Mouse (Mus musculus) gastrocnemius, postnatal 4 days (tissue): ENCODE data around the gene Oxgr1. TPM values are rescaled to one million over a fixed set of nuclear protein-coding genes. Genes with fewer than 3 reads are reported as not detected.
A peak's percentile ranks its signal among the peaks of the same experiment; 100 is the strongest.
"Not testable (repeated sequence)": the region's sequence is repeated elsewhere in the genome, so short reads cannot be mapped to it uniquely, and the experiment has no call there.

Experiments used
- DNase-seq, 2 experiments: peaks; one replicate each; pipeline ENCODE4 v3.0.0; 2021 to 2022; ENCODE audit warnings: low spot score in 2 of 2, mixed read lengths in 2 of 2
- long read RNA-seq, 2 experiments: library from polyadenylated mRNA; stranded (forward); transcript quantifications; one replicate each; pipeline ENCODE4 v2.0.0; 2021
- total RNA-seq, 2 experiments: library from RNA; stranded (reverse); gene quantifications; 2 replicates each; pipeline ENCODE4 v1.2.3; 2021

Oxgr1 gene
- not detected for total RNA-seq
- long read RNA-seq, experiment 1: 0 reads
- long read RNA-seq, experiment 2: 0 reads

DNA sequence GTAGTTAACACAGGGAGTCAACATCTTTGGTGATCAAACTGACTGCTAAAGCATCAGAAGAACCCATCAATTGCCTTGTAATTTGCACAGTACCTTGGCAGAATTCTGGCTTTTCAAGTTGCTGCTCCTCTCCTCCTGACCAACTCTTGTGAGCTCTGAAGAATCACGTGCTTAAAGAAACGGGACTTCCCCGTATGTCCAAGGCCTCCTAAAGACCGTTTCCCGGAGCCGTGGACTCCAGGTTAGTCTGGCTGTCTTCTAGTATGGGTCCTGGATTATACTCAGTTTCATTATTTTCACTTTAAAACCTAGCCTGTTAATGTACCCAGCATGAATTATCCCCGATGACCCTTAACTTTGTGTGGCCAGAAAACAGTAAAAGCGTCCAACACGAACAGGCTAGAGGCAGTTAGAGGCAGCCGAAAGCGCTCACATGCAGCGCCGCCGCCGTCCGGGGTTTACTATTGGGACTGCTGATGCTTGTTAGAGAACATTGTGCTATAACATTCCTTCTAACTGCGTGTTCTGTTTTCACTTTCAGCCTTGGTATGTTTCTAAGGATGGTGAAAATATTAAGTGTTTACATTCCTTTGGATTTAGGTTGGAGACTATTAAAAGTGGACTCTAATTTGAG is at the start of gene Oxgr1:
TSS of gene Oxgr1 (minus strand) at position 249 of the 634 bp plus-strand sequence.
- DNase-seq: no peak

DNA sequence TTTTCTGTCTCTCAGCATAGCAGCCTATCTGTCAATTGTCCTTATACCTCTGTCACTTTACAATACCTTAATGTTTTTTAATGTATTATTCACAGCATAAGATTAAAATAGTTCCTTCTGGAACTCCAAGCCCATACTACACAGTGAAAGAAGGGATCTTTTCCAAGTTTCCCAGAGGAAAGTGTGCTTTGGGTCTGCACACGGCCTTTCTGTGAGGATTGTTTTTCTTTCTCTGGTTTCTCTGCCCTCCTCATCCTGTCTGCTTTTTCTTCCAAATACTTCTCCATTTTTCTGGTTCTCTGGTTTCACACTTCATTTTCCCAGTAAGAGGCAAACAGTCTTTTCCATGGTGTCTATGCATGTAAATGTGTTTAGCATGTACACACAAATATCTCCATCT is 48.2 kb upstream of the Oxgr1 start:
- DNase-seq: no peak

DNA sequence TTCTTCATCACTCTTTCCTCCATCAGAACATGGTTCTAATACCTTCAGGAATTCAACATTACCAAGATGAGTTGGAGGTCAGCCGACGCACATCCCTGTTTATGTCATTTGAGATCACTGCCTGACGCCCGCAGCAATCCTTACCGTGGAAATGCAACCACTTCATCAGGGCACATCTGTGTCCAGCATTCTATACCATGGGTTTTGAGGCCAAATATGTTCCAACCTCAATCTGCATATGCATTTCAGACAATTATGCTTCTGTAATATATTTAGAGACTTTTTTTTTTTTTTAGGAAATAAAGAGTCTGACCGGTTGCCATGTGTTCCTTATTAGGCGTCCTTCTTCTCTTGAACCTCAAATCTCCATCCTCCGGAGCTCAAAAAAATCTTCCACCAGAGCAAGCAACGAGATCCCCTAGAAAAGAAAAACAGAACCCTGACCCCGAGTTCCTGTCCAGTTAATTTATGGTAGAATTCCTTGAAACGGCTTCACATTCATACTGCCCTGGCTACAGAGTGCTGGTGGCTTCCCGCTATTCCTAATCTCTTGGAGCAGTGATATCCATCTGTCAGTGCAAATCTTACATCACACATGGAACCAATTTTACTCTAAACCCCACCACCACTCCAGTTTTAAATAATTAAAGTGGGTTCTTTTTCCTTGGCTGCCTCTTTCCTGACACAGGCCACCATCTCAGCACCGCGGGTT is 47.6 kb upstream of the Oxgr1 start:
- no peak for DNase-seq

DNA sequence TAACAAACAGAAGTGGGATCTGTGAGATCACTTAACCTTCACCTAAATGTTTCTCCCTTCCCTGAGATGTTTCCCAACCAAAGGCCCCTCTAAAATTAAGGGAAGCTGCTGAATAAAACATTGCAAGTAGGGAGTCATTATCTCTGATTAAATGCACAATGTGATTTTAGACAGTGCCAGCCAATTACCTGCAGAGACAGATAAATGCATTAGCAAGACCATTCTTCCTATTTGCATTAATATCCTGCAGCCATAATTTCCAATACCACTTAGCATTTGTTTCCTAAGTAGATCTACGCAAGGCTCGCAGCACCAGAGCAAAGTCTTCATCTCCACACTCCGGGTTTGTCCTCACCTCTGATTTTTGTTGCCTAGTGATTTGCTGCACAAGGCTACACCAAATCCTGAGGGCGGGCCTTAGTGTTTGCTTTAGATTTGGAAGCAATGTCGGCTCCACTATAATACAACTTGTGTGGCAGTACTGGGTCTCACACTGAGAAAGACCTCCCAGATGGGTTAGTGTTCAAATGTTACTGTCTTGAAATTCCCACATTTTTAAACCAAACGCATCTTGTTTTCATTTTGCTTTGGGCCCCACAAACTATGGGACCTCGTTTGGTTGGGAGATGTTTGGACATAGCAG is 46.9 kb upstream of the Oxgr1 start:
- DNase-seq: no peak

DNA sequence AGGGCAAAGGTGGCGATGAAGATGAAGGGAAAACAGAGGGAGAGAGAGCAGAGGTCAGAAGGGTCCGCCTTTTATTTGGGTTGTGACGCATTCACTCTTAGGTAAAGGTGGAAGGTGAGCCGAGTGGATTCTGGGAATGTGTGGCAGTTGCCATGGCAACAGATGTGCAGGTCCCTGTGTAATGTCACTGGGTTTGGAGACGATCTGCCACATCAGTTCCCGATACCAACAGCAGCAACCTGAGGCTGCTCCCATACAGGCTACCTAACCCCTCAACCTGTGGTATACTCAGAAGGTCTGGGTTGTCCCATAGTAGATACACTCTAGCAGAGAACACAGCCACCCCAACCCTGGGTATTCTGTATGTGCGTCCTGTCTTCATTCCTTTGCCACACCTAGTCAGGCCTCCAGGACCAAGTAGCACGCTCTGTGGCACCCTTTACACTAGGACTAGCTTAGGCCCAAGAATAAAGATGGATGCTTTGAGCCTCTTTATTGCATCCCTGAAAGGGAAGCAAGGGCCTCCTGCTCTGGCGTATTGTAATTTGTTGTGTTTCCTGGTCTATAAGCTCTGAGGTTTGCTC is 41.9 kb upstream of the Oxgr1 start:
- no peak for DNase-seq

DNA sequence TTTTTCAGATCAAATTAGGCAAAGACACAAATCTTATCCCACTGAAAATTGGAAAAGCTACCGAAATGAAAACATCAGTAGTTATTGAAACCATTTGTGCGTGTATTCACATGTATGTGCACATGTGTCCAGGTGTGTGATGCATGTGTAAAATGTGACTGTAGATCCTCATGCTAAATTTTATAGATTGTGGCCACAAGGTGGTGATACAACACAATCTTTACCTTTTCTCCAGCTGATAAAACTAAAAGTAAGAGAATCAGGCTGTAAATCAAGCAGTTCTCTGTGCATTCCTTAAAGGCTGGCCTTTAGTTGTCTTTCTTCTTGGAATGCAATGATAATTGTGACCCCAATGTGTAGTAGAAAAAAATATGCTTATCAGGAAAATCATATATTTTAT is 34.0 kb upstream of the Oxgr1 start:
- no peak for DNase-seq

DNA sequence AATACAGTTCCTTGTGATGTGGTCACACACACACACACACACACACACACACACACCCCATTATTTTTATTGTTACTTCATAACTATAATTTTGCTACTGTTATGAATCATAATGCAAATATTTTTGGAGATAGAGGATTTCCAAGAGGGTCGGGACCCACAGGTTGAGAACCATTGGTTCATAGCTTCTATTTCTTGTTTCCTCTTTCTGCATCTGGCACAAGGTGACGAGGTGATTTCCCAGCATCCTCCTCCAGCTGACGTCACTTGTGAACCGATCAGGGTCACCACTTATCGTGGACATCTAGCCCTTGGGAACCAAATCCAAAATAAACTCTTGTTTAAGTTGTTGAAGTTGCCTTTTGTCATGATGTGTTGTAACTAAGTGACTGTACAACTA is 33.5 kb upstream of the Oxgr1 start:
- no peak for DNase-seq

DNA sequence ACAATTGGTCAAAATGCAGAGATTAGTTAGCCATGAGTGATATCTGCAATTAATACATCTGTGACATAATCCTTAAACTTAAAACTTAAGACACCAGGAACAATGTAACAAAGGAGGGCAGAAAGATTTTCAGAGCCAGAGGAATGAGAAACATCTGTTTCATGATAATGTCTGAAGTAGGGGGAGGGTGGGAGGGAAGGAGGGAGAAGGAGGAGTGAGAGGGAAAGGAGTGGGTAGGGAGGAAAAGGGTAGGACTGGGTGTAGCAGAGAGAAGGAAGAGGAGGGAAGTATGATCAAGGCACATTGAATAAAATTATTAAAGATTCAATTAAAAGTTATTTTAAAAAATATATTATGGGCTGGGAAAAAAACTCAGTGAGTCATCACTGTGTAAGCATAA is 32.0 kb upstream of the Oxgr1 start:
- no peak for DNase-seq

DNA sequence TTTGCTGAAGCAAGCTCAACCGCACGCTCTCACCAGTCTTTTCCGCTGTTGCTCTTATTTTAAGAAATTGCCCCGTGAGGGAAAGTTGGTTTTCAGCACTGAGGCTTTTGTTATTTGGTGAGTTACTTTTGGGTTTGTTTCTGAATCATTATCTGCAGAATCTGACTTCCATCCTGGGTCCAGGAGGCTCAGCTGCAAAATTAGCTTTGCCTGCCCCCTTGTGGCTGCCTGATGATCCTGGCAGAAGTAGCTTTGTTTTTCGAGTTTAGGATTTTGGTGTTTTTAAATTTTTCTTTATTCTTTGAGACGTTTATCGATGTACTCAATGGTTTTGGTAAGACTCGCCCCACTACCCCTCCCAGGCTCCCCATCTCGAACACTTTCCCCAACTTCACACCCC is 18.9 kb upstream of the Oxgr1 start:
- peak in 1 of 2 experiments; percentile 64 for DNase-seq

DNA sequence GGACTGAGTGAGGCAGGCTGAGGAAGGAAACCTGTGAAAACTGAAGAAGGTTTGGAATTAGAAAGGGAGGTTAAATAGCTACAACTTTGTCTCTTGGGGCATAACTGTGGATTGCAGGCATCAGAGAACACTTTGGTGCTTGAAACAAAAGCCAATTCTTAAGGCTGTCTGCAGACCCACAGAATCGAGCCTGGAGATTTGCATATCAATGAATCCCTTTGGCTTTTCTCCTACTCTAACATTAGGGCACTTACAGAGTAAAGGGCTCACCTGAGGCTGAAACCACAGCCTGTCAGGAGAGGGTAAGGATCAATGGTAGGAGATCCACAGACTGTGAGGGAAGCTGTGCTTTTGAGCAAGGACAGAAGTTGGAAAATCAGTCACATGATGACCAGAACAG is 8.8 kb downstream of the Oxgr1 start:
- DNase-seq: no peak

DNA sequence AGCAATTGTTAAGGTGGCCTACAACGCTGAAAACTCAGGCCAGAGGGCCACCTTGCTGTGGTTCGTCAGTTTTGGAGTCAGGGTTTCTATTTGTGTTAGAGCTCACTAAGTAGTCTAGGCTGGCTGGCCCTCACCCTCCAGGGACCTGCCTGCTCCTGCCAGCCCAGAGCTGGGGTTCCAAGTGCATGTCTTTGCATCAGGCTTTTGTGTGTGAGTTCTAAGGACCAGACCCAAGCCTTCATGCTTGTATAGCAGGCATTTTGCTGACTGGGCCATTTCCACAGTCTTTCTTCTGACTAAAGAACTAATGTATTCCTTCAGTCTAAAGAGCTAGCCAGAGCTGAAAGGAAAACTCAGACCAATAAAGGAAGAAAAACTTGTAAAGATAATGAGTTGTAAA is 22.3 kb downstream of the Oxgr1 start:
- DNase-seq: no peak

DNA sequence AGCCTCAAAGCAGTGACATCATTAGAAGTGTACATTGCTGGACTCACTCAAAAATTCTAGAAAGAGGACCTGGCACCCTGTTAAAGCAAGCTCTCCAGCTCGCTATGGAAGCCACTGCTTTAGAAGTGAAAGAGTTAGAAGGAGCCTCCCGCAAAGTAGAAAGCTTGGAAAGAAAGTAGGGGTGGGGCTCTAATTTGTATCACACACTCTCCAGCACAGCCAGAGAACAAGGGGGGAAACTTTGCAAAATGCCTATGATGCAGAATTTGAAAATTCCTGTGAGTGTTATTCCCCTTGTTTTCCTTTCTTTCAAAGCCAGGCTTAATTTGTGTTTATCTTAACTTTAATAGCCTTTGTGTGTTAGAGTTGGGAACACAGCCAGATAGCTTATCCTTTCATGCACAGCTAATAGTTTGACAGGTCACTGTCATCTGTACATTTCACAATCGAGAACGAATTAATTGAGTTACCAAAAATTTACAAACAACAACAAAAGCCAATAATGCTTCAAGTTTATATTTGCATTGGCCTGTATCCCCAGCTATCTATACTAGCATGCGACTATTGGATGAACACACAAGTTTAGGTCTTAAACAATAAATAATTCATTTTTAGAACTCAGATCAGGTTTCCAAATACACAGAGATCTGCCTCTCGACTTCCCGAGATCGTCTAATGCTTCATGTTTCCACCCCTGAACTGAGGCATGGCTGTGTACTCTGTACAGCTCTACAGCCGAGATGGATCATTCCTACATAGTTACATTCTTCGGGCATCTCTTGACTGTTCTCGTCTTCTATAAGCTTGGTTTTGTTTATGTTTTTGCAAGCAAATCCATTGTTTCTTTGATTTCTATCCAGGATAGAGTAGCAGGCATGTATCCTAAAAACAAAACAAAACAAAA is 32.0 kb downstream of the Oxgr1 start:
- no peak for DNase-seq

DNA sequence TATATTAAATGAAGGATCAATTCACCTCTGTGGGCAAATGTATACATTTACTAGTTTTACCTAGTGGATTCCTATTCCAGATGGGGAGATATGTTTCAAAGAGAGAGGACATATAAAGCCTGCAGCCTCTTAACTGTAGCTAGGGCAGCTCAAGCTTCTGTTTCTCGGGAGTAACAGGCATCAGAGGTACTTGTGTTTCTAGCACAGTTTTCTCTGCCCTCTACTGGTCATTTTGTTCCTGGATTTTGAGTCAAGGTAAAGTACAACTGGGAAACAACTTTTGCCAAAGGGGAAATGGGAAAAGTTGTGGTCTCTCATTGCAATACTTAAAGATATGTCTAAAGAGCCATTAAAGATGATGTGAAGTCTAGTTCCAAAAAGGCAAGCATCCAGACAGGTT is 37.1 kb downstream of the Oxgr1 start:
- no peak for DNase-seq

DNA sequence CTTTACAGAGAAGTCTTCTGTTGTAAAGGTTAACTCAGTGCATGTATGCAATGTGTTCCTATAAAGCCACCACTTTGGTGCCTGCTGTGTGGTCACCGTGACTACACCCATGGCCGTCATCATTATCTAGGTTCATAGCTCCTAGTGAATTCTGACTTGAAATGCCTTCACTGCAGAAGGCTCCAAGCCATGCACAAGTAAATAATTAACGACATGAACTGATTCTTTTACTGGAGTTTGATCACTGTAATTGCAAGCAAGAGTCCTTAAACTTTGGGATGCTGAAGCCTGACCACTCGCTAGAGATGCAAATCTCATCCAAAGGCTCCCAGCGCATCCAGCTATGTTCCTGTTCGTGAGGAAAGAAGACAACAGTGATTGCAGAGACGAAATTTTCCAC is 38.6 kb downstream of the Oxgr1 start:
- DNase-seq: no peak

DNA sequence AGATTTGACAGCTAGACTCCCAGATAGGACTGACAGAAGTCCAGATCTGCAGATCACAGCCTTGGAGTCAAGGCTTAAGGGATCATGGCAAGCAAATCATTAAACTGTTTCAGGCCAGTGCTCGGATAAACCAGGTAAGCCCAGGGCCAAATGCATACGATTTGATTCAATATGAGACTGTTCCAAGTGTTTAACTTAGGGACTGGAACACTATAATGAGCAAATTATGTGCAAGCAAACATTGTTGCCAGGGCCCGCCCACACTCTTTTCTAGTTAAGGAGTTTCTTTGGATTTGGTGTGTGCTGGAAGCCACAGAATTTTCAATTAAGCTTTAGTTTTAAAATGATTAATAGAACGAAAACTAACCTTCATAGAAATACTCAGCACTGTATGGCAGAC is 39.6 kb downstream of the Oxgr1 start:
- no peak for DNase-seq

DNA sequence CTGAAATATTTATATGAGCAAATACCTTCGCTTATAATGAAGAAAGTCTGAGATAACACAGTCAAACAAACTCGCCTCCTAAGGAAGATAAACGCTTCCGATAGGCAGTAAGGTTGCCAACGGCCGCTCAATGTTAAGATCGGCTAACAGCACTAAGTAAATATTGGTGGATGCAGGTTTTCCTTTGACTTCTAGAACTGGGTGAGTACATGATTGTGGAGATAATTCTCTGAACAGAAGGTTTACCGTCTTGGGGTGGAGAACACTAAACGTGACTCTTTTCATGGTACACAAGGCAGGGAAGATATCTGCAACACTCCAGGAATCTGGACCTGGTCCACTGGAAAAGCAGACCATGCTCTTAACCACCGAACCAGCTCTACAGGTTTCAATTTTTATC is 52.6 kb downstream of the Oxgr1 start:
- DNase-seq: no peak

DNA sequence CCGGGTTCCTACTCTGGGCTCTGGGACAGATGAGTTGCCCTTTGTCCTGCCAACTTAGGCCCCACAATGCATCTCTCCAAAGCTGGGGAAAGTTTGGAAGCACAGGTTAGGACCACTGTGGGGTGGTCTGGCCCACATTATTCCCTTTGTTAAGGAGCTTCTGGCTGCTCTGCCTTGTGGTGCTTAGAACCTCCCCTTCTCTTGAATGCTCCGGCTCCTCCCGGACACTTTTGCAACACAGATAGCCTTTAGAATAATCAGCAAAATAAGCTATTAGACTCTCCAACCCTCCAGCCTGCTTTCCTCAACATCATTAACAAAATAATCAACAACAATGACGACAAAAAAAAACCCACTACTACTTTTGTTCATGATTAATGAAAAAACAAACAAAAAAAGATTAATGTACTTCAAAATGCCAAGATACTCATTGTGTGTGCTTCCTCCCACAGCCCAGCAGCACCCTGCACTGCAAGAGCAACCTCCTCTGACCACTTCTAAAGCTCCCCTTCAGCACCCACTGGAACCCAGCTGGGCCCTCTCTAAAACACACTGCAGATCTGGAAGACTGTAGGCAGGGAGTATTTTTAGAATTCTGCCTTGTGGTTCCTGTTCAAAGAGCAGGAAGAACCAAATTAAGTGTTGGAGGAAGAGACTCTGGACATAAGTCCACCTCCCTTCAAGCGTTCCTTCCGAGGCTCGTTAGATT is 53.1 kb downstream of the Oxgr1 start:
- DNase-seq: no peak

DNA sequence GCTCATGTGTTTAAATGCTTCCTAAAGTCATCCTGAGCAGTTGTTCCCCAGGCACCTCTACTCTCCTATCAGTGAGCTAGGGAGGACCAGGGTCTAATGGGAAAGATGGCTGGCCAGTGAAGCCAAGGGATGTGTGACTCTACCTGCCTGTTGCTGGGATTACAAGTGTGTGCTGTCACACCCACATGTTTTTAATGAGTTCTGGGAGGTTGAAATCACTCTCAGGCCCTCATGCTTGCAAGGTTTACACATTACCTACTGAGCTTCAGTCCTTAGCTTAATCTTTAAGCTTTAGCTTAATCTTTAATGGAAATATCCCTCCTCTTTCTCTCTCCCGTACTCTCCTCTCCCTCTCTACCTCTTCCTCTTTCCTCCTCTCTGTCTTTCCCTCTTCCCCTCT is 55.0 kb downstream of the Oxgr1 start:
- DNase-seq: no peak

DNA sequence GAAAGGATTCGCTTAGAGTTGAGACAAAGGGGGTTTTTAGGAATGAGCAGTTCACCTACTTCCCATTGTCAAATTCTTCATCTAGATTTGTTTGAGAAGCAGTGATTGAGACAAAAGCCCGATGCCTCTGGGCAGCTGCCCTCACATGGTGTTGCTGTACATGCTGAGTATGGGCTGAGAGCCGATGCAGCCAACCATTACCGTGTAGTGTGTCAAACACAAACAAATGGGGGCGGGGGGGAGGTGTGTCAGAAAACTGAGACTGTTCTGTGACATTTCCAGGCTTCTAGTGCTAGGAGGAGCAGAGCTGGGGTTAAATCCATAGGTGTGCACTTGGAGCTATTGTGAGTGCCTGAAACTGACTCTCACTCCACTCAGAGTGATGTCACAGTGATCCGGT is 55.5 kb downstream of the Oxgr1 start:
- DNase-seq: no peak

DNA sequence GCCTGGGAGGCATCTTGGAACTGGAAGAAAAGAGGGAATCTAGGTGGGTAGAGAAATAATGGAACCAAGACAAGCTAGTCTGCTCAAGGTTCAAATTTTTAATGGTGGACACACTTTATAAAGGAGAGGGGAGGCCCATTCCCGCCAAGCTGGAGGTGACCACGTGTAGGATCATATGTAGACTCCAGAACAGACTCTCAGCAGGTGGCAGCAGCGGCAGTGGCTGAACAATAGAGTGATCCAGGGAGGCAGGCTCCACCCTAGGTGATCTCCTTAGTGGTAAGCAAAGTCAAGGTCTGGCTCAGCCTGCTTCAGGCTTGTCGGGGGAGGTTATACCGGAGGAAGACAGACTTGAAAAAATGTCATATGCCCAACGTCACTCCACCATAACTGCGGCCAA is 55.9 kb downstream of the Oxgr1 start:
- DNase-seq: not testable (repeated sequence)

DNA sequence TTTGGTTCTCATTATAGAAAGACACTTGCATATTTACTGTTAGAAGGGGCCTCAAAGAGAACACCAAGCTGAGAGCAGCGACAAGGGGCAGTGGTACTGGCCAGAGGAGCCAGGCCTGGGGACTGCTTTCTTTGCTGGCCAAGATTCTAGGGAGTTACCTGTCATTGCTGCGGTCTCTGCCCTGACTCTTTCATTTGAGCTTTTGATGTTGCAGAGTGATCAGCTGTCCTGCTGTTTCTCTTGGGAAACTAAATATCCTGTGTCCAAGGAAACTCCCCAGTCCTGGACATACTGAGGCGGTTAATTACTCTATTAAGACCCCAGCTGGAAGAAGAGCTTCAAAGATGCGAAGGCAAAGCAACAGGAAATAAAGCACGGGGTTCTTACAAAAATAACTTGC is 60.9 kb downstream of the Oxgr1 start:
- no peak for DNase-seq
